ENCODE assay signal across 5 mouse cellular contexts in the genomic region with DNA sequence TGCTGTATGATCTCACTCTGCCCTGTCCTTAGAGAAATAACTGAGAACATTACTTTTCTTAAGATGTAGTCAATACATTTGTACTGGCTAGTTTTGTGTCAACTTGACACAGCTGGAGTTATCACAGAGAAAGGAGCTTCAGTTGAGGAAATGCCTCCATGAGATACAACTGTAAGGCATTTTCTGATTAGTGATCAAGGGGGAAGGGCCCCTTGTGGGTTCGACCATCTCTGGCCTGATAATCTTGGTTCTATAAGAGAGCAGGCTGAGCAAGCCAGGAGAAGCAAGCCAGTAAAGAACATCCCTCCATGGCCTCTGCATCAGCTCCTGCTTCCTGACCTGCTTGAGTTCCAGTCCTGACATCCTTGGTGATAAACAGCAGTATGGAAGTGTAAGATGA.
A peak's percentile ranks its signal among the peaks of the same experiment; 100 is the strongest.
DNase-seq lines count a peak whose midpoint lies in the region; ATAC-seq and TF ChIP-seq lines count a peak whose summit lies in the region.
"Not testable (repeated sequence)": the region's sequence is repeated elsewhere in the genome, so short reads cannot be mapped to it uniquely, and the experiment has no call there.

No protein-coding gene starts in this region.

- DNase-seq in heart, adult 11 months = peak; percentile 5
- DNase-seq in liver, embryonic 11.5 days (ENCODE audit: low spot score); liver, postnatal 0 days: not testable (repeated sequence)
- DNase-seq in liver, embryonic 13.5 days = peak; percentile 43

- ATAC-seq in liver, embryonic 11.5 days (replicated peaks; ENCODE audit: low FRiP score) = peak; percentile 37; the same call in 1 of the 2 replicates
- peak; percentile 56 for ATAC-seq in liver, embryonic 13.5 days (ENCODE audit: low read depth)
- peak; percentile 52 for ATAC-seq in liver, embryonic 15.5 days (ENCODE audit: insufficient read depth)
- not testable (repeated sequence) for ATAC-seq in liver, postnatal 0 days

- not testable (repeated sequence) for H3K36me3 ChIP-seq in liver, embryonic 11.5 days (ENCODE audit: control insufficient read depth, insufficient read depth, low read length); liver, embryonic 13.5 days; liver, embryonic 15.5 days (replicated peaks); liver, postnatal 0 days (replicated peaks; ENCODE audit: insufficient read depth, low read length)

- WGBS in liver, embryonic 11.5 days = 21% methylated on average over 1 of the region's 1 CpGs
- 9% methylated on average over 1 of the region's 1 CpGs for WGBS in liver, embryonic 13.5 days (ENCODE audit: insufficient replicate concordance)
- WGBS in liver, embryonic 15.5 days (ENCODE audit: insufficient replicate concordance) = 14% methylated on average over 1 of the region's 1 CpGs
- WGBS in liver, postnatal 0 days (ENCODE audit: insufficient replicate concordance) = 41% methylated on average over 1 of the region's 1 CpGs

- H3K4me3 ChIP-seq in liver, embryonic 11.5 days (ENCODE audit: low read depth, low read length); liver, embryonic 13.5 days (replicated peaks); liver, embryonic 15.5 days (replicated peaks); liver, postnatal 0 days (ENCODE audit: low read depth, low read length): not testable (repeated sequence)

- H3K4me2 ChIP-seq in liver, embryonic 11.5 days = peak overlapping the region; percentile 45
- peak overlapping the region; percentile 46 for H3K4me2 ChIP-seq in liver, embryonic 13.5 days
- H3K4me2 ChIP-seq in liver, embryonic 15.5 days = peak overlapping the region; percentile 41
- H3K4me2 ChIP-seq in liver, postnatal 0 days (ENCODE audit: low read depth, low read length) = not testable (repeated sequence)

- TF ChIP-seq EP300 in liver, postnatal 0 days (IDR thresholded peaks at IDR 0.05; ENCODE audit: low read depth) = peak; percentile 56; the same call in 1 of the 2 replicates

- not testable (repeated sequence) for H3K27me3 ChIP-seq in liver, embryonic 11.5 days (replicated peaks; ENCODE audit: control insufficient read depth, insufficient read depth, low read length); liver, embryonic 13.5 days; liver, embryonic 15.5 days; liver, postnatal 0 days (ENCODE audit: insufficient read depth, low read length)

- not testable (repeated sequence) for TF ChIP-seq CTCF in liver, postnatal 0 days (IDR thresholded peaks at IDR 0.05; ENCODE audit: low read depth)

- H3K9me3 ChIP-seq in liver, embryonic 11.5 days (ENCODE audit: control insufficient read depth, low read length); liver, embryonic 13.5 days (replicated peaks); liver, embryonic 15.5 days (replicated peaks); liver, postnatal 0 days (ENCODE audit: low read length): not testable (repeated sequence)

- H3K4me1 ChIP-seq in liver, embryonic 11.5 days (replicated peaks; ENCODE audit: control insufficient read depth, insufficient read depth, low read length) = peaks cover 39% of the 10 kb centered on the region
- peaks cover 80% of the 10 kb centered on the region for H3K4me1 ChIP-seq in liver, embryonic 13.5 days (replicated peaks)
- H3K4me1 ChIP-seq in liver, embryonic 15.5 days (replicated peaks) = peaks cover 56% of the 10 kb centered on the region
- not testable (repeated sequence) for H3K4me1 ChIP-seq in liver, postnatal 0 days (ENCODE audit: insufficient read depth)

- H3K27ac ChIP-seq in liver, embryonic 11.5 days (ENCODE audit: low read depth, low read length) = peak overlapping the region; percentile 71
- peak overlapping the region; percentile 66; the same call in 1 of the 2 replicates for H3K27ac ChIP-seq in liver, embryonic 13.5 days
- H3K27ac ChIP-seq in liver, embryonic 15.5 days (replicated peaks) = 0 out of 2 replicates have a peak overlapping the region, but pooled peaks have one; percentile 51
- H3K27ac ChIP-seq in liver, postnatal 0 days (ENCODE audit: low read depth) = not testable (repeated sequence)

- not testable (repeated sequence) for H3K9ac ChIP-seq in liver, embryonic 11.5 days (ENCODE audit: low read depth, low read length); liver, embryonic 13.5 days; liver, embryonic 15.5 days; liver, postnatal 0 days (replicated peaks)
